ENCODE assay signal across 8 mouse cellular contexts in genomic region chr1:187997584-187998338, GRCm38 (mm10).
DNase-seq lines count a peak whose midpoint lies in the region; ATAC-seq and TF ChIP-seq lines count a peak whose summit lies in the region.

No protein-coding gene starts in this region.

- no peak overlapping the region for H3K27ac ChIP-seq in embryonic facial prominence, embryonic 14.5 days (replicated peaks; ENCODE audit: low read depth, low read length)
- H3K27ac ChIP-seq in kidney, adult 2 months (ENCODE audit: insufficient read depth, low read depth, low read length), result no peak overlapping the region
- H3K27ac ChIP-seq in limb, embryonic 12.5 days, result no peak overlapping the region
- H3K27ac ChIP-seq in midbrain, embryonic 11.5 days (ENCODE audit: low read depth, low read length), result no peak overlapping the region

- under 1% methylated on average over 39 of the region's 39 CpGs for WGBS in embryonic facial prominence, embryonic 14.5 days
- WGBS in kidney, adult 2 months, result 1% methylated on average over 39 of the region's 39 CpGs
- under 1% methylated on average over 39 of the region's 39 CpGs for WGBS in limb, embryonic 12.5 days
- 1% methylated on average over 39 of the region's 39 CpGs for WGBS in midbrain, embryonic 11.5 days

- peak overlapping the region; percentile 85 for H3K4me2 ChIP-seq in embryonic facial prominence, embryonic 14.5 days (ENCODE audit: low read depth, low read length)
- H3K4me2 ChIP-seq in limb, embryonic 12.5 days, result peak overlapping the region; percentile 74
- peak overlapping the region; percentile 75 for H3K4me2 ChIP-seq in midbrain, embryonic 11.5 days

- ATAC-seq in embryonic facial prominence, embryonic 14.5 days (ENCODE audit: low read depth), result peak; percentile 98
- peak; percentile 93 for ATAC-seq in limb, embryonic 12.5 days (ENCODE audit: insufficient number of reproducible peaks, insufficient read depth, low FRiP score, low TSS enrichment, low read depth)
- peak; percentile 98 for ATAC-seq in midbrain, embryonic 11.5 days (ENCODE audit: low FRiP score)

- peak overlapping the region; percentile 28 for H3K9ac ChIP-seq in embryonic facial prominence, embryonic 14.5 days (ENCODE audit: low read depth, low read length)
- H3K9ac ChIP-seq in limb, embryonic 12.5 days (replicated peaks), result peak overlapping the region; percentile 32; the same call in 1 of the 2 replicates
- peak overlapping the region; percentile 38; the same call in 1 of the 2 replicates for H3K9ac ChIP-seq in midbrain, embryonic 11.5 days (ENCODE audit: low read length)

- peak; percentile 95 for DNase-seq in brain, embryonic 14.5 days (ENCODE audit: low read depth)
- DNase-seq in embryonic facial prominence, embryonic 14.5 days (ENCODE audit: low spot score), result peak; percentile 92
- peak; percentile 58 to 60 for DNase-seq in heart, adult 9 months (ENCODE audit: low spot score in 2 of 2)
- peak; percentile 75 for DNase-seq in kidney, adult 2 months
- peak; percentile 93 for DNase-seq in midbrain, embryonic 11.5 days (ENCODE audit: low spot score, missing footprints)
- peak; percentile 47 for DNase-seq in skeletal muscle tissue, adult 2 months (ENCODE audit: low read depth, low spot score)
- no peak for DNase-seq in spleen, adult 12 weeks (ENCODE audit: low spot score)

- no peaks in the 10 kb centered on the region for H3K9me3 ChIP-seq in embryonic facial prominence, embryonic 14.5 days (ENCODE audit: control insufficient read depth, low read length)
- no peaks in the 10 kb centered on the region for H3K9me3 ChIP-seq in limb, embryonic 12.5 days
- no peaks in the 10 kb centered on the region for H3K9me3 ChIP-seq in midbrain, embryonic 11.5 days (ENCODE audit: control insufficient read depth, low read length)

- H3K36me3 ChIP-seq in embryonic facial prominence, embryonic 14.5 days (ENCODE audit: control insufficient read depth, insufficient read depth, low read length), result no peaks in the 10 kb centered on the region
- no peaks in the 10 kb centered on the region for H3K36me3 ChIP-seq in kidney, adult 2 months (ENCODE audit: control insufficient read depth, insufficient read depth, low read length)
- no peaks in the 10 kb centered on the region for H3K36me3 ChIP-seq in limb, embryonic 12.5 days
- H3K36me3 ChIP-seq in midbrain, embryonic 11.5 days (ENCODE audit: control insufficient read depth, insufficient read depth, low read length), result no peaks in the 10 kb centered on the region

- no peak for TF ChIP-seq CTCF in brain, embryonic 14.5 days (IDR thresholded peaks at IDR 0.05; ENCODE audit: borderline replicate concordance, extremely low read depth, insufficient read depth, insufficient read length)
- TF ChIP-seq CTCF in kidney, adult 2 months (conservative IDR thresholded peaks at IDR 0.05; ENCODE audit: insufficient read depth, insufficient read length, low read depth, low read length), result no peak

- peak; percentile 26; the same call in 1 of the 2 replicates for TF ChIP-seq POLR2A in brain, embryonic 14.5 days (IDR thresholded peaks at IDR 0.05; ENCODE audit: borderline replicate concordance, extremely low read depth, insufficient read depth, insufficient read length, poor library complexity, severe bottlenecking)
- no peak for TF ChIP-seq POLR2A in kidney, adult 2 months (IDR thresholded peaks at IDR 0.05; ENCODE audit: low read depth, low read length)

- peak overlapping the region; percentile 44 for H3K4me3 ChIP-seq in embryonic facial prominence, embryonic 14.5 days (ENCODE audit: low read depth, low read length)
- peak overlapping the region; percentile 53 for H3K4me3 ChIP-seq in kidney, adult 2 months (ENCODE audit: insufficient read depth, low read depth, low read length)
- H3K4me3 ChIP-seq in limb, embryonic 12.5 days (replicated peaks), result peak overlapping the region; percentile 41
- H3K4me3 ChIP-seq in midbrain, embryonic 11.5 days (ENCODE audit: low read depth, low read length), result peak overlapping the region; percentile 34

- peaks cover 15% of the 10 kb centered on the region for H3K27me3 ChIP-seq in embryonic facial prominence, embryonic 14.5 days (replicated peaks; ENCODE audit: control insufficient read depth, insufficient read depth, low read length)
- H3K27me3 ChIP-seq in kidney, adult 2 months (replicated peaks; ENCODE audit: control insufficient read depth, insufficient read depth, low read length), result no peaks in the 10 kb centered on the region
- peaks cover 24% of the 10 kb centered on the region for H3K27me3 ChIP-seq in limb, embryonic 12.5 days
- no peaks in the 10 kb centered on the region for H3K27me3 ChIP-seq in midbrain, embryonic 11.5 days (ENCODE audit: control insufficient read depth, insufficient read depth, low read length)

- no peaks in the 10 kb centered on the region for H3K4me1 ChIP-seq in embryonic facial prominence, embryonic 14.5 days (ENCODE audit: control insufficient read depth, insufficient read depth, low read length)
- H3K4me1 ChIP-seq in kidney, adult 2 months (ENCODE audit: control insufficient read depth, insufficient read depth, low read length), result 0 out of 2 replicates have a peak, but pooled peaks cover 5% of the 10 kb centered on the region
- 0 out of 2 replicates have a peak, but pooled peaks cover 3% of the 10 kb centered on the region for H3K4me1 ChIP-seq in limb, embryonic 12.5 days (replicated peaks)
- no peaks in the 10 kb centered on the region; the same call in 1 of the 2 replicates for H3K4me1 ChIP-seq in midbrain, embryonic 11.5 days (ENCODE audit: control insufficient read depth, insufficient read depth, low read length)
